In the genomic region with DNA sequence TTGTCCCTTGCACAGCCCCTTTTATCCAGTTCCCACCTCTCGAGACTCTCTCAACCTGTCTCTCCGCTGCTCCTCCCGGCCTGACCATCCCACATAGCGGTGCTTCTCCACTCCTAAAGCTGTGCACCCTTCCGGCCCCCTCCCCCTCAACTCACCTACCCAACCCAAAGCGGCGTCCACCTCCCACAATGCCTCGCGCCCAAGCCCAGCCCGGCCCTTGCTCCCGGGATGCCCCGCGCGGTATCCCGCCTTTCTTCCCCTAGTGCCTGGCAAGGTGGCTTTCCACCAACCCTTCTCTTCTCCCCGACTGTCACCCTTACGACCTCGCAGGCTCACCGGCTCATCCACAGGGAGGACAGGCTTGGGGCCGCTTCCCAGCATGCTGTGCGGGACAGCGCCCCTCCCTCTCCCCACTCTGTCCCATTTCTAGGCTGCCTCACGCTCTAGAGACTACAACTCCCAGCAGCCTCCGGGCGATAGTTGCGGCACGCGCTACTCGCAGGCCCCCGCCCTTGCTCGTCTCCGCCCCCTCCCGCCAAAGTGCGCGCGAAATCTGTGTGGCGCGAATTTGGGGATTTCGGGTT, we compare ENCODE assay signal across 8 mouse cellular contexts. TPM values are rescaled to one million over a fixed set of nuclear protein-coding genes. Genes with fewer than 3 reads are reported as not detected.
A peak's percentile ranks its signal among the peaks of the same experiment; 100 is the strongest.
DNase-seq lines count a peak whose midpoint lies in the region; ATAC-seq lines count a peak whose summit lies in the region.

A gene (minus strand): TSS at position 414 of the 584 bp plus-strand sequence.

- H3K27ac ChIP-seq in lung, embryonic 16.5 days (ENCODE audit: low read length) = peak within 1 kb of the TSS; percentile 83

- H3K9ac ChIP-seq in lung, embryonic 16.5 days (ENCODE audit: low read length) = peak within 1 kb of the TSS; percentile 91

- peak; percentile 79 for DNase-seq in MEL-GATA-1-ER (ENCODE audit: extremely low read depth, low read depth)
- DNase-seq in cerebellum, adult 8-10 months = peak; percentile 92
- DNase-seq in forelimb bud, embryonic 11.5 days (ENCODE audit: low read depth, low spot score) = peak; percentile 91
- peak; percentile 88 for DNase-seq in layer of hippocampus, adult 9-10 months (ENCODE audit: low spot score)
- peak; percentile 84 for DNase-seq in ovary, postnatal 10 days (ENCODE audit: low spot score)
- DNase-seq in thymus, postnatal 10 days (ENCODE audit: low spot score in 2 of 2) = peak; percentile 90 to 91

- H3K9me3 ChIP-seq in lung, embryonic 16.5 days (ENCODE audit: control insufficient read depth, low read length) = no peaks in the 10 kb centered on the region

- peak; percentile 98 for ATAC-seq in hematopoietic stem cell, adult 5-6 weeks (replicated peaks in 1 of 2; ENCODE audit: insufficient read depth in 1 of 2, low FRiP score in 2 of 2, low TSS enrichment in 1 of 2, low read depth in 1 of 2, poor library complexity in 2 of 2, severe bottlenecking in 2 of 2)
- ATAC-seq in lung, embryonic 16.5 days (ENCODE audit: low read depth) = peak; percentile 99

- no peaks in the 10 kb centered on the region for H3K27me3 ChIP-seq in lung, embryonic 16.5 days (ENCODE audit: control insufficient read depth, insufficient read depth, low read depth, low read length)

- peak within 1 kb of the TSS; percentile 79 for H3K4me2 ChIP-seq in lung, embryonic 16.5 days (ENCODE audit: low read depth, low read length)

- under 1% methylated on average over 39 of the region's 39 CpGs for WGBS in lung, embryonic 16.5 days

- peak within 1 kb of the TSS; percentile 85 for H3K4me3 ChIP-seq in lung, embryonic 16.5 days (ENCODE audit: low read length)

- peaks cover 37% of the 10 kb centered on the region for H3K36me3 ChIP-seq in lung, embryonic 16.5 days (ENCODE audit: control insufficient read depth, insufficient read depth, low read length)

- peaks cover 4% of the 10 kb centered on the region; the same call in 1 of the 2 replicates for H3K4me1 ChIP-seq in lung, embryonic 16.5 days (replicated peaks; ENCODE audit: control insufficient read depth, insufficient read depth, low read length)

RNA-seq across cellular contexts. Expression of the gene that starts here (rescaled TPM):
- total RNA-seq in hematopoietic stem cell, adult 5-6 weeks (2017) = 7.1 and 7.2 TPM in 2 replicates
- polyA plus RNA-seq in lung, embryonic 16.5 days (2015; fragmentation: Nextera tagmentation; extraction: Ambion mirVana) = 8.9 and 9.7 TPM in 2 replicates

Comparison
In these comparisons a context has a peak if more than half of its experiments do, and no peak if none do; other contexts are left out.
1. Peak in every context shown above with its lines: DNase-seq, ATAC-seq, H3K4me3 ChIP-seq and H3K27ac ChIP-seq.